Mouse (Mus musculus): ENCODE measurements at regions not wholly inside any gene's neighbourhood (a gene's known extent, or its start where the extent isn't known, plus 50 kb on each side); places are given as distances from the start of the nearest gene placed in this dataset.

- no peak overlapping the region for H3K9ac ChIP-seq (replicated peaks; ENCODE audit: low read depth, low read length)
- no peaks in the 10 kb centered on the region for H3K27me3 ChIP-seq (replicated peaks; ENCODE audit: control insufficient read depth, insufficient read depth, low read length)
- no peak for ATAC-seq
- no peak overlapping the region for H3K4me2 ChIP-seq (ENCODE audit: low read length)
- H3K4me3 ChIP-seq (replicated peaks; ENCODE audit: low read length): no peak overlapping the region
- 67% methylated on average over 6 of the region's 6 CpGs for WGBS
- H3K4me1 ChIP-seq (replicated peaks; ENCODE audit: control insufficient read depth, insufficient read depth, low read length): no peaks in the 10 kb centered on the region
- no peaks in the 10 kb centered on the region for H3K36me3 ChIP-seq (ENCODE audit: control insufficient read depth, insufficient read depth)
- no peaks in the 10 kb centered on the region for H3K9me3 ChIP-seq (ENCODE audit: control insufficient read depth, low read length)
- H3K27ac ChIP-seq (ENCODE audit: low read length): no peak overlapping the region
These were observed 81.8 kb downstream of the Tbx18 start for GRCm38 (mm10) chr9:87649015-87649978.

DNA sequence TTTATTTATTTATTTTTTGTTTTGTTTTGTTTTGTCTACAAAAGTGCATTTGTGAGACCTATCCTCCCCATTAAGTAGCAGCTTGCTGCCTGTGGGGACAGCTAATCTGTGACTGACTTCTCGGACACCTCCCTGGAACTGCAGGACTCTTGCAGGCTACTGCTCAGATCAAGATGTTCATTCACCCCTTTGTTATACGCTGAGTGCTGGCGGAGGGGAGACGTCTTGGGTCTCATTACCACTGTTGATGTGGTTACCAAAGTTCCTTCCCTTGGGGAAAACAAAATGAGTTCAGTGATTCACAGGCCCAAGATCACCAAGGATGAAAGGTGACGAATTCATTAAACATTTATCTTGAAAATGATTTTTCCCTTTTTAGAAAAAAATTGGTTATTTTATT lies 82.7 kb downstream of the Tbx18 start:
- H3K4me1 ChIP-seq (replicated peaks; ENCODE audit: control insufficient read depth, insufficient read depth, low read length): no peaks in the 10 kb centered on the region
- no peak overlapping the region for H3K4me2 ChIP-seq (ENCODE audit: low read length)
- H3K9me3 ChIP-seq (ENCODE audit: control insufficient read depth, low read length): no peaks in the 10 kb centered on the region
- no peaks in the 10 kb centered on the region for H3K36me3 ChIP-seq (ENCODE audit: control insufficient read depth, insufficient read depth)
- 42% methylated on average over 5 of the region's 5 CpGs for WGBS
- ATAC-seq: no peak
- no peak overlapping the region for H3K27ac ChIP-seq (ENCODE audit: low read length)
- H3K9ac ChIP-seq (replicated peaks; ENCODE audit: low read depth, low read length): no peak overlapping the region
- H3K27me3 ChIP-seq (replicated peaks; ENCODE audit: control insufficient read depth, insufficient read depth, low read length): no peaks in the 10 kb centered on the region
- H3K4me3 ChIP-seq (replicated peaks; ENCODE audit: low read length): no peak overlapping the region

- no peak for ATAC-seq
- H3K4me2 ChIP-seq (ENCODE audit: low read length): no peak overlapping the region
- H3K27me3 ChIP-seq (replicated peaks; ENCODE audit: control insufficient read depth, insufficient read depth, low read length): no peaks in the 10 kb centered on the region
- H3K4me3 ChIP-seq (replicated peaks; ENCODE audit: low read length): no peak overlapping the region
- no peaks in the 10 kb centered on the region for H3K4me1 ChIP-seq (replicated peaks; ENCODE audit: control insufficient read depth, insufficient read depth, low read length)
- H3K36me3 ChIP-seq (ENCODE audit: control insufficient read depth, insufficient read depth): no peaks in the 10 kb centered on the region
- WGBS: 92% methylated on average over 5 of the region's 5 CpGs
- H3K9ac ChIP-seq (replicated peaks; ENCODE audit: low read depth, low read length): no peak overlapping the region
- no peaks in the 10 kb centered on the region for H3K9me3 ChIP-seq (ENCODE audit: control insufficient read depth, low read length)
- no peak overlapping the region for H3K27ac ChIP-seq (ENCODE audit: low read length)
These were observed 86.0 kb downstream of the Tbx18 start for GRCm38 (mm10) chr9:87645032-87645431.

GRCm38 (mm10) chr9:87633863-87634630 lies 97.0 kb downstream of the Tbx18 start:
- Histone ChIP-seq H3K4me3 (replicated peaks; ENCODE audit: low read length) (no peak overlapping the region), H3K4me1 (replicated peaks; ENCODE audit: control insufficient read depth, insufficient read depth, low read length) (no peaks in the 10 kb centered on the region), H3K4me2 (ENCODE audit: low read length) (no peak overlapping the region), H3K27ac (ENCODE audit: low read length) (no peak overlapping the region), H3K9me3 (ENCODE audit: control insufficient read depth, low read length) (no peaks in the 10 kb centered on the region), H3K27me3 (replicated peaks; ENCODE audit: control insufficient read depth, insufficient read depth, low read length) (no peaks in the 10 kb centered on the region), H3K9ac (replicated peaks; ENCODE audit: low read depth, low read length) (no peak overlapping the region), H3K36me3 (ENCODE audit: control insufficient read depth, insufficient read depth) (no peaks in the 10 kb centered on the region)
- WGBS: 65% methylated on average over 5 of the region's 5 CpGs
- peak; percentile 69 for ATAC-seq

- ATAC-seq: no peak
- Histone ChIP-seq H3K9ac (replicated peaks; ENCODE audit: low read depth, low read length) (no peak overlapping the region), H3K27me3 (replicated peaks; ENCODE audit: control insufficient read depth, insufficient read depth, low read length) (no peaks in the 10 kb centered on the region), H3K4me3 (replicated peaks; ENCODE audit: low read length) (no peak overlapping the region), H3K36me3 (ENCODE audit: control insufficient read depth, insufficient read depth) (no peaks in the 10 kb centered on the region), H3K27ac (ENCODE audit: low read length) (no peak overlapping the region), H3K9me3 (ENCODE audit: control insufficient read depth, low read length) (no peaks in the 10 kb centered on the region), H3K4me1 (replicated peaks; ENCODE audit: control insufficient read depth, insufficient read depth, low read length) (no peaks in the 10 kb centered on the region), H3K4me2 (ENCODE audit: low read length) (no peak overlapping the region)
- WGBS: 62% methylated on average over 3 of the region's 3 CpGs
These were observed 104.6 kb downstream of the Tbx18 start for GRCm38 (mm10) chr9:87626432-87626831.

GRCm38 (mm10) chr9:87618238-87618673 lies 112.8 kb downstream of the Tbx18 start:
- H3K4me3 ChIP-seq (replicated peaks; ENCODE audit: low read length): no peak overlapping the region
- no peak for ATAC-seq
- 37% methylated on average over 7 of the region's 7 CpGs for WGBS
- H3K27ac ChIP-seq (ENCODE audit: low read length): no peak overlapping the region
- H3K4me1 ChIP-seq (replicated peaks; ENCODE audit: control insufficient read depth, insufficient read depth, low read length): no peaks in the 10 kb centered on the region
- no peak overlapping the region for H3K9ac ChIP-seq (replicated peaks; ENCODE audit: low read depth, low read length)
- H3K4me2 ChIP-seq (ENCODE audit: low read length): no peak overlapping the region
- H3K9me3 ChIP-seq (ENCODE audit: control insufficient read depth, low read length): no peaks in the 10 kb centered on the region
- H3K36me3 ChIP-seq (ENCODE audit: control insufficient read depth, insufficient read depth): no peaks in the 10 kb centered on the region
- no peaks in the 10 kb centered on the region for H3K27me3 ChIP-seq (replicated peaks; ENCODE audit: control insufficient read depth, insufficient read depth, low read length)

- no peak for ATAC-seq
- no peak overlapping the region for H3K4me2 ChIP-seq (ENCODE audit: low read length)
- WGBS: 68% methylated on average over 10 of the region's 10 CpGs
These were observed 123.0 kb downstream of the Tbx18 start for GRCm38 (mm10) chr9:87607878-87608631.

GRCm38 (mm10) chr9:87575591-87575990 lies 155.5 kb downstream of the Tbx18 start:
- Histone ChIP-seq H3K27me3 (replicated peaks; ENCODE audit: control insufficient read depth, insufficient read depth, low read length) (no peaks in the 10 kb centered on the region), H3K9ac (replicated peaks; ENCODE audit: low read depth, low read length) (no peak overlapping the region), H3K4me1 (replicated peaks; ENCODE audit: control insufficient read depth, insufficient read depth, low read length) (no peaks in the 10 kb centered on the region), H3K4me2 (ENCODE audit: low read length) (no peak overlapping the region), H3K27ac (ENCODE audit: low read length) (no peak overlapping the region), H3K4me3 (replicated peaks; ENCODE audit: low read length) (no peak overlapping the region), H3K36me3 (ENCODE audit: control insufficient read depth, insufficient read depth) (no peaks in the 10 kb centered on the region), H3K9me3 (ENCODE audit: control insufficient read depth, low read length) (no peaks in the 10 kb centered on the region)
- no peak for ATAC-seq
- WGBS: 69% methylated on average over 2 of the region's 2 CpGs

More at GRCm38 (mm10) chr9:87607878-87608631, 123.0 kb downstream of the Tbx18 start:
- Histone ChIP-seq H3K36me3 (ENCODE audit: control insufficient read depth, insufficient read depth) (no peaks in the 10 kb centered on the region), H3K9ac (replicated peaks; ENCODE audit: low read depth, low read length) (no peak overlapping the region), H3K9me3 (ENCODE audit: control insufficient read depth, low read length) (no peaks in the 10 kb centered on the region), H3K27ac (ENCODE audit: low read length) (no peak overlapping the region), H3K27me3 (replicated peaks; ENCODE audit: control insufficient read depth, insufficient read depth, low read length) (no peaks in the 10 kb centered on the region), H3K4me3 (replicated peaks; ENCODE audit: low read length) (no peak overlapping the region), H3K4me1 (replicated peaks; ENCODE audit: control insufficient read depth, insufficient read depth, low read length) (no peaks in the 10 kb centered on the region)

Data from forebrain, embryonic 16.5 days (tissue).